Mouse (Mus musculus) heart, postnatal 14 days (tissue): ENCODE results near the gene Olfr618. TPM values are rescaled to one million over a fixed set of nuclear protein-coding genes. Genes with fewer than 3 reads are reported as not detected.
"Not testable (repeated sequence)": the region's sequence is repeated elsewhere in the genome, so short reads cannot be mapped to it uniquely, and the experiment has no call there.

Source experiments
- DNase-seq, 2 experiments: peaks; one replicate each; pipeline ENCODE4 v3.0.0; 2021 to 2022
- intact Hi-C: fragments of 180-260 bp; cut with DNase I; formaldehyde crosslinking; loops from one replicate; pipeline ENCODE4 v1.15.1; 2025
- long read RNA-seq, 2 experiments: library from polyadenylated mRNA; stranded (forward); transcript quantifications; one replicate each; pipeline ENCODE4 v2.0.0; 2021
- microRNA-seq, 2 experiments: library from miRNA; unstranded; fragments of <30 nt; microRNA quantifications; one replicate each; pipeline ENCODE4 v1.2.0; 2021 to 2022
- total RNA-seq, 2 experiments: library from RNA; stranded (reverse); gene quantifications; 2 replicates each; pipeline ENCODE4 v1.2.3; 2021

Gene Olfr618
- total RNA-seq: not detected
- long read RNA-seq, experiment 1: 0 reads
- long read RNA-seq, experiment 2: 0 reads

DNA sequence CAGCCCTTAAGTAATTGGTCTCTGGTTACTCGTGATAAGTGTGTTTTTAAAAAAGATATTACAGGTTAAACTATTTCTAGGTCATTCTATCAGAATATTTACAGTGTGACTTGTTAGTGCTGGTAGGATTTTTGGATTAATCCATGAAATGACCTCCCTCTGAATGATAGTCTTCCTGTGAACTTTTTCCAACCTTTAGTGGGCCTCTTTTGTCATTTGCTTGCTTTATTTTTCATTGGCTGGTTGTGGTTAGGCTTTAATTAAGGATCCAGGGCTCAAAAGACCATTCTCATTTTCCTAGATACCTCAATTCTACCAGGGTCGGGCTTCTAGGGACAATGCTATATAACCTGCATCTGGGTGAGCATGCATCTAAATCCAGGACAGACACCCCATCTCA is at the start of gene Olfr618:
Gene Olfr618, plus strand, starts transcription at position 301 of the 400 bp plus-strand sequence.
- no peak for DNase-seq
- intact Hi-C loops: no loop called here

DNA sequence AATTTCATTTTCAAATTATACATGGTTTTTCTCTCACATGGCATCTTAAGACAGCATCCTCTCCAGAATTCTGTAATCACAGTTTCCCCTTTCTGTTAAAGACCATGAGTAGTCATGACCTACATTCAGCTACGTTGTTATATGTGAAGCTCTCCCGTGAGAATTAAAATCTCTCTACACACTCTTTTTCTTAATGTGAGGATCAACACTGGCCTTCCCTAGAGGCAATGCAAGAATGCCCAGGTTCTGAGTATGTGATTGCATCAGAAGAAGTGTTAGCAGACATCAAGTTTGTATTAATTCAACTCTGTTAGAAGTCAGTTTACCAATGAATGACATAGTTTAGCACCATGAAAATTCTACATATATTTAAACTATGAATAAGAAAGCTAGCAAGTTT is 47.3 kb upstream of the Olfr618 start, which contains the start of gene Olfr612:
Gene Olfr612, minus strand, starts transcription at position 101 of the 400 bp plus-strand sequence.
- DNase-seq, intact Hi-C loops: not testable (repeated sequence)

DNA sequence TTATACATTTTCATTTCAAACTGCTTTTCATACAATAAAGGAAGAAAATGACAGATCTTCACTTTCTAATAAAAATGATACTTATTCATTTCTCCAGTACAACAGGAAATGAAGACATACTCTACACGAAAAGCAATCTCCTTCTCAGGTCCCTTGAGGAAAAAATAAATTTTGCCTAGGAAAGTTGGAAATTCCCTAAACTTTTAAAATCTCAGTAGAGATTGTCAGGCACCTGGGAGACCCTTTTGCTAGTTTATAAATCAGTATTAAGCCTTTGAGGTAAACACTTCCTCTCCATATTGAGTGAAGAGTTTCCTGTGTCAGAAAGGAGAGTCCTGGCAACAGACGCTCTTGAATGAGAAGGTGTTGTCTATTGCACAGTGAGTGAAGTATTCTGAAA is 42.1 kb upstream of the Olfr618 start, which contains the start of gene Olfr613:
Gene Olfr613, plus strand, starts transcription at position 301 of the 400 bp plus-strand sequence.
- no peak for DNase-seq
- intact Hi-C loops: no loop called here

DNA sequence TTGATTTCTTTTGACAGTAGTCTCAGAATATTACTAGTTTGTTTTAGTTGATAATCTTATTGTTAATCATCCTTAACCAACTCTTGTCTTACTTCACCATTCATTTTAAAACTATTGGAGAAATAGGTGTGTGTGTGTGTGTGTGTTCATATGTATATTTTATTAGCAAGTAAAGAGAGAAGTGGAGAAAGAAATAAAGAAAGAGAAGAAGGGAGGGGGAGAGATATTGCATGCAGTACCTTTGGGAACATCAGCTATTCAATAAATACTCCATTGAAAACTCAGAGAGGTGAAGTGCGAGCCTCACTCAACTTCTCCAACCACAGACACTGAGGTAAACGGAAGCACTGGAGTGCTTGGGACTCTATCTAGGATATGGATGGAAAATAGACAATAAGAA is 34.1 kb upstream of the Olfr618 start, which contains the start of gene Olfr615:
Gene Olfr615, plus strand, starts transcription at position 301 of the 400 bp plus-strand sequence.
- no peak for DNase-seq
- intact Hi-C loops: no loop called here

DNA sequence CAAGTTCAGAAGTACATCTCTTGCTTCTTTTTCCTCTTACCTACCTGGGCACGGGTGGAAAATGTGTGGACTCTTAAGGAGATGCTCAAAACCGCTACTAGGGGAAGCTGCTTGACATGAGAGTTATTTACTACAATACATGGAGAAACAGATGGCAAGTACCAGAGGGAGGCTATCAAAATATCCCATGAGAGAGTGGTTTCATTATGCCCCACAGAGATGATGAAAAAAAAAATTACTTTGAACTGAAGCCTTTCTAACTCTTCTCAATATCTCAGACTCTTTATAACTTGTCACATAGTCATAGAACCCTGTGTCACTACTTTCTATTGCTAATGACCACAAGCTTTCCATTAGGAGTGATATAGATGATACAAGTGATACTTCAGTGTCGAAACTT is 20.9 kb upstream of the Olfr618 start, which contains the start of gene Olfr616:
Gene Olfr616, minus strand, starts transcription at position 101 of the 400 bp plus-strand sequence.
- no peak for DNase-seq
- intact Hi-C loops: no loop called here

DNA sequence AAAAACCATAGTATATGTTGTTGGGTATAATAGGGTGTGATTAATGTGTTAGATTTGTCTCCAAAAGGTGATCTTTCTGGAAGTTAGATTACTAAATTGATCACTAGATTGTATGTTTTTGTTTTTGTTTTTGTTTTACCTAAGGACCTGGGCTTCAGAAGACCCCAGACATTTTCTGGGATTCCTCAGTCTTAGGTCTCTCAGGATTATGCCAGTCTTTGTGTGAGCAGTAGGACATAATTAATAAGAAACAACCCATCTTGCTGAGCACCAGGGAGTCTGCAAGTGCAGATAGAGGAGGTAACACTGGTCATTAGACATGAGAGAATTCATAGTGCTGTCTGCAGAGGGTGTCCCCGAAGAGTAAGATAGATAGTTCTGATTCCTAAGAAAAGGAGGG is 17.1 kb upstream of the Olfr618 start, which contains the start of gene Olfr617:
Gene Olfr617, plus strand, starts transcription at position 301 of the 400 bp plus-strand sequence.
- intact Hi-C loops: no loop called here
- DNase-seq: no peak

DNA sequence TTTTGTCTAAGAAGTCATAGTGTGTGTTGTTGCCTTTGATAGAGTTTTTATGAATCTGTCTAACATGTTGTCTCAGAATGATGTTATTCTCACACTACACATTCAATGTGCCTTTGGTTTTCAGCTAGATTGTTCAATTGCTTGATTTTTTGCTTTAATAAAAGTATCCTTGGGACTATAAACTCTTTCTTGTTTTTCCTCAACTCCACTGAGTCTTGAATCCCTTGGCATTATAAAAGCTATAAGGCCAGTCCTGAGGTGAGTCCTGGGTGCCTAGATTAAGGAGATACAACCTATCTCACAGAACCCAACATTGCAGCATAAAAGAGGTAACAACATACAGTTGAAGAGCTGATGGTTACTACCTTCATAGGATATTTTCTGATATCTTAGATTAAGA is 10.4 kb downstream of the Olfr618 start, which contains the start of gene Olfr619:
Gene Olfr619, plus strand, starts transcription at position 301 of the 400 bp plus-strand sequence.
- intact Hi-C loops: no loop called here
- DNase-seq: no peak

DNA sequence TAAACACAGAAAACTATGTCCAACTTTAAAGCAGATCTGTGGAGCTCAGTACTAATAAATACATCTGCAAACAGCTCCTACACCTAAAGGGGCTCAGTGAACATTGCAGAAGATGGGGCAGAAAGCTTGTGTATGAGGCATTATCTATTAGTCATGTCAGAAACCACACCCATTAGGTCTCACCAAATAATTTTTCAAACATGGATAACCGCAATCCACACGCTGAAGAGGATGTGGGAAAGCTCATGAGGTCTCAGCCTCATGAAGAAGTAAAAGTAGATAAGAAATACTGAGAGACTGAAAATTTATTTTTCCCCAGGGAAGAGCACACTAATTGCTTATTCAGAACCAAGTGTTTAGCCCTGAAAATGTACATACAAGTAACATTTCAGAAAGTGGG is 17.5 kb downstream of the Olfr618 start:
- intact Hi-C loops: no loop called here
- DNase-seq: no peak

DNA sequence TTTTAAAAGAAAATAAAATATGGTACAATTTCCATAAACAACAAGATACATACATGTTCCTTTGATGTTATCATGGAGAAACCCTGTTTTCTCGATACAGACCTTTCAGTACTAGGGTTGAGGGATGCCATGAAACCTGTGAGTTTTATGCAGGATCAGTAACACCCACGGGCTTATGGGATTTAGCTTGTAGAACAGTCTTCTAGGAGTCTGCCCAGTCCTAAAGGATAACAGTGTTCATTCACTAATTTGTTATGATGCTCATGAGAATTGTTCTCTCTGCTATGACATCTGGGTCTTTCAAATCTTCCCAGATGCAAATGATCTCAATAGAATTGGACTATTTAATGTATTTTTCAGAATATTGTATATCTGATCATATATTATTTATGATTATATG is 22.5 kb downstream of the Olfr618 start, which contains the start of gene Olfr620:
Gene Olfr620, minus strand, starts transcription at position 101 of the 400 bp plus-strand sequence.
- intact Hi-C loops: no loop called here
- DNase-seq: no peak

DNA sequence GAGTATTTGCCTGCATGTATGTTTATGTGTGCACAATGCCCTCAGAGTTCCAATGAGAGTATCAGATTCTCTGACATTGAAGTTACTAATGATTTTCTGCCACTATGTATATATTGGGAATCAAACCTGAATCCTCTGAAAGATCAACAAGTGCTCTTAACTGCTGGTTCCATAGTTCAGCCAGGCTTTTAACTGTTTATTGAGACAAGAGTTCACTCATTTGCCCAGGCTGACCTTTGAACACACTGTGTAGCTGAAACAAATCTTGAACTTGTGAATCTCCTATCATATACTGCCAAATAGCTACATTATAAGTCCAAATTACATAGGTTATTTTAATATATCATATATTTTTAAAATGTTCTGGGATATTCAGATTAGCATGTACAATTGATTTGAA is 46.9 kb downstream of the Olfr618 start:
- intact Hi-C loops: no loop called here

DNA sequence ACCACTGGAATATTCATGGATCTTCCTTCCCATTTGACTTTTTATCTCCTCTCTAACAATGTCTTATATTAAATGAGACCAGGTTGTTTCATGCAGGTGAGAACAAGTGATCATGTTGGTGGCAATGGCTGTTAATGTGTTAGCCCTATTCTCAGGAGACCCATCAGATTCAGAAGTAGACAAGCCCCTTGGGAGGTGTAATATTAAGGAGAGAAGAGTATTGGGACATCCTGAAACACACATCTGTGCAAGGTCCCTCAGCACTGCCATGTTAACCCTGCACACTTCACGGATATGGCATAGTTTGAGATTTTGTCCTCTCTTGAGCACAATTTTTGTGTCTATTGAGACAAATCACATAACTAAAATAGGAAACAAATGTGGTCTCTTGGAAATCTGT is 52.7 kb downstream of the Olfr618 start, which contains the start of gene Olfr622:
Gene Olfr622, minus strand, starts transcription at position 101 of the 400 bp plus-strand sequence.
- intact Hi-C loops: no loop called here
- DNase-seq: no peak

More for the DNA sequence above, 46.9 kb downstream of the Olfr618 start:
- DNase-seq: no peak

DNA sequence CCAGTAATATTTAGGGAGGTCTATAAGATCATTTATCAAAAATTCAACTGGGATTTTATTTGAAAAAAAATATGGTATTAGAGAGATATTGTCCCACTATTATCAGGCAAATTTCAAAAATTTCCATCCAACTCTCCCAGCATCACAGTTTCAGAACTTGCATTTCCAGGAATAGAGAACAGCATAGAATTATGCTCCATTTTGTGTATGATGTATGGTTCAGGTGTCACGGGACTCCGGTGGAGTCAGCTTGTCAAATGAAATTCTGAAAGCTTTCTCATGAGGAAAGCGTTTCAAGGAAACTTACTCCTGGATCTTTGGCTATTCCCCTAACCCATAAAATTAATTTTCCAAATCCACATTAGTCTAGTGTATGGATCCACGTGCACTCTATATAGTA is 54.2 kb downstream of the Olfr618 start:
- no peak for DNase-seq
- intact Hi-C loops: no loop called here

Small RNAs within 50 kb of the gene (microRNA-seq; reads per million reads assigned to microRNA genes)
- gene Gm26506: 0 reads per million in 2 experiments

Other genes starting within 250 kb of the Olfr618 start
- not detected for gene Olfr600, start 240.4 kb upstream of the Olfr618 start, total RNA-seq
- gene Olfr601, start 227.4 kb upstream of the Olfr618 start, total RNA-seq: not detected
- gene Olfr603, start 203.9 kb upstream of the Olfr618 start, total RNA-seq: not detected
- not detected for gene Usp17lc, start 175.0 kb upstream of the Olfr618 start, total RNA-seq
- not detected for gene Olfr605, start 144.7 kb upstream of the Olfr618 start, total RNA-seq
- gene Olfr606, start 141.1 kb upstream of the Olfr618 start, total RNA-seq: not detected
- not detected for gene Olfr607, start 126.0 kb upstream of the Olfr618 start, total RNA-seq
- gene Olfr608, start 120.2 kb upstream of the Olfr618 start, total RNA-seq: not detected
- gene Olfr609, start 92.0 kb upstream of the Olfr618 start, total RNA-seq: not detected
- gene Olfr610, start 78.0 kb upstream of the Olfr618 start, total RNA-seq: not detected
- gene Olfr611, start 69.3 kb upstream of the Olfr618 start, total RNA-seq: not detected
- gene Olfr612, start 47.4 kb upstream of the Olfr618 start, total RNA-seq: not detected
- not detected for gene Olfr613, start 42.0 kb upstream of the Olfr618 start, total RNA-seq
- not detected for gene Olfr615, start 34.0 kb upstream of the Olfr618 start, total RNA-seq
- gene Olfr616, start 21.0 kb upstream of the Olfr618 start, total RNA-seq: not detected
- gene Olfr617, start 17.0 kb upstream of the Olfr618 start, total RNA-seq: not detected
- gene Olfr619, start 10.5 kb downstream of the Olfr618 start, total RNA-seq: not detected
- not detected for gene Olfr620, start 22.4 kb downstream of the Olfr618 start, total RNA-seq
- not detected for gene Olfr622, start 52.6 kb downstream of the Olfr618 start, total RNA-seq
- not detected for gene Olfr623, start 73.6 kb downstream of the Olfr618 start, total RNA-seq
- gene Olfr624, start 81.1 kb downstream of the Olfr618 start, total RNA-seq: not detected
- gene Olfr625-ps1, start 92.6 kb downstream of the Olfr618 start, total RNA-seq: not detected
- gene Olfr243, start 124.6 kb downstream of the Olfr618 start, total RNA-seq: not detected
- gene Olfr628, start 140.3 kb downstream of the Olfr618 start, total RNA-seq: not detected
- gene Olfr629, start 154.8 kb downstream of the Olfr618 start, total RNA-seq: not detected
- not detected for gene Olfr630, start 167.2 kb downstream of the Olfr618 start, total RNA-seq
- not detected for gene Olfr69, start 181.5 kb downstream of the Olfr618 start, total RNA-seq
- gene Olfr68, start 189.6 kb downstream of the Olfr618 start, total RNA-seq: not detected
- gene Olfr67, start 201.7 kb downstream of the Olfr618 start, total RNA-seq: not detected
- gene Hbb-bt, start 223.9 kb downstream of the Olfr618 start, total RNA-seq: 1,000 to 10,000 TPM; 2,822 to 3,799 TPM
- over 10,000 TPM; 24,882 to 31,010 TPM for gene Hbb-bs, start 238.0 kb downstream of the Olfr618 start, total RNA-seq